Mouse (Mus musculus) heart, postnatal 0 days (tissue): ENCODE results near the gene Cacna1f.

Source experiments
- CTCF ChIP-seq: IDR thresholded peaks from 2 replicates; pipeline ENCODE4 v1.5.1; 2016; ENCODE audit warnings: antibody characterized with exemption, control low read depth, low read depth
- EP300 ChIP-seq: IDR thresholded peaks from 2 replicates; pipeline ENCODE4 v1.6.1; 2016; ENCODE audit warnings: antibody characterized with exemption, low read depth

DNA sequence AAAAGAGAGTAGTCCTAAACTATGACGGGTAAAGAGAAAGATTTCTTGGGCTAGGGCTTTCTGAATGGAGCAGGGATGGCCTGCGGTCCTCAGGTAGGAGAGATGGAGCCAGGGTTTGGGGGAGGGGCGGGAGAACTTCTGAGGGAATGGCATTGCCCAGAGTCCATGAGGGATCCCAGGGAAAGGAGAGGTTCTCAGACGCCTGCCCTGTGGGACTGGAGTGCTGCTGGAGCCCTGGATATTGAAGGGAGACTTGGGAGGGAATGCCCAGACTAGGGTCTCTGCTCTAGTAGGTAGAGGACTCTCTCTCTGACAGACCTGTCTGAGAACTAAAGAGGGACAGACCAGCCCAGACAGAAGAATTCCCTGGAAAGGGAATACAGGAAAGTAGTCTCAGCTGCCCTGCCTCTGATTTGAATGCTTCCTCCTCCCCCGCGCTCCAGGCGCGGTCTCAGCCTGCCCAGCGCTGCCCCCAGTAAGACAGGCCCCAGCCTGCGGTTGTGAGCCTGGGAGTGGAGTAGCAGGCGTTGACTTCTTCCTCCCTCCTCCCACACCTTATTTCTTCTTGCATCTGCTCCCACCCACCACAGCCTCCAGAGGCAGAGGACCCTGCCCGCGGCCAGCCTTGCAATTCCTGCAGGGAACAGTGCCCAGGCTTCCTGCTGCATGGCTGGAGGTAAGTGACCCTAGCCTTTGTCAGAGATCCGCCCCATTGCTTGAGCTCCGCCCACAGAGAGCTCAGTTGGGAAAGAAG lies 51.3 kb downstream of the Cacna1f start:
- TF ChIP-seq EP300: no peak
- no peak for TF ChIP-seq CTCF
